Mouse (Mus musculus) ES-Bruce4 (cell line): ENCODE results near the gene Pabpn1l.

Source experiments
- CTCF ChIP-seq: IDR thresholded peaks from one replicate; pipeline ENCODE4 v1.8.1; 2011; ENCODE audit warnings: low read depth, low read length
- EP300 ChIP-seq: IDR thresholded peaks from 2 replicates; pipeline ENCODE4 v1.6.1; 2011; ENCODE audit warnings: low read depth, low read length; ENCODE audit not compliant: insufficient read depth
- POLR2A ChIP-seq: IDR thresholded peaks from one replicate; pipeline ENCODE4 v1.8.1; 2011; ENCODE audit warnings: low read length; ENCODE audit not compliant: insufficient read depth

- TF ChIP-seq CTCF = no peak
- TF ChIP-seq EP300 = no peak
- no peak for TF ChIP-seq POLR2A
These were observed 35.8 kb downstream of the Pabpn1l start for GRCm38 (mm10) chr8:122586749-122587148.
